30 mouse cellular contexts compared by ENCODE assay signal in the genomic region with DNA sequence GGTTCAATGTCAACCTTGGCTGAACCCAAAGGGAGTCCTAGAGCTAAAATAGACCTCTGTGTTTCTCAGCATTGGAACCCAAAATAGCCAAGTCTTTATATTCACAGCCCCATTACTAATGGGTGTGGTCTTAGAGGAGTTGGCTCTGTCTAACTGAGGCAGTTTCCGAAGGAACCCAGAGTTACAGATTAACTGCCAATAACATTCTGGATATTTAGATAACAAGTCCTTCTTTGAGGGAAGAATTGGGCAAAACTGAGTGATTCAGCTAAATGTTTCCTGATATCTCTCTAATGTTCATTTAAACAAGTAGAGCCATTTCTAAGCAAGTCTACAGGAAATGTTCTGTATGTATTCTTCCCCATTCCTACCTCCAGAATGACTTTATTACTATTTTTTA.
A peak's percentile ranks its signal among the peaks of the same experiment; 100 is the strongest.
DNase-seq lines count a peak whose midpoint lies in the region; ATAC-seq and TF ChIP-seq lines count a peak whose summit lies in the region.
"Had no signal": no experiment of that assay in that cellular context is flagged by ENCODE, and none has a peak within 500 bp of the region (broad histone marks: within the 10 kb centered on the region; RNA-seq: fewer than 3 reads in every experiment).

No protein-coding gene starts in this region.

- H3K4me2 ChIP-seq in liver, embryonic 13.5 days = no peak overlapping the region
- no peak overlapping the region for H3K4me2 ChIP-seq in liver, embryonic 14.5 days (ENCODE audit: low read depth)
- H3K4me2 ChIP-seq: embryonic facial prominence, embryonic 13.5 days; forebrain, embryonic 12.5 days; forebrain, embryonic 15.5 days; heart, embryonic 12.5 days; heart, embryonic 15.5 days; hindbrain, embryonic 13.5 days had no signal

- no peak for TF ChIP-seq EP300 in liver, embryonic 14.5 days (IDR thresholded peaks at IDR 0.05; ENCODE audit: low read depth)

- no peaks in the 10 kb centered on the region for H3K36me3 ChIP-seq in liver, embryonic 13.5 days
- no peaks in the 10 kb centered on the region for H3K36me3 ChIP-seq in liver, embryonic 14.5 days (replicated peaks; ENCODE audit: control insufficient read depth, insufficient read depth, low read depth)
- H3K36me3 ChIP-seq: embryonic facial prominence, embryonic 10.5 days; embryonic facial prominence, embryonic 13.5 days; forebrain, embryonic 12.5 days; forebrain, embryonic 15.5 days; G1E; heart, embryonic 12.5 days; heart, embryonic 15.5 days; hindbrain, embryonic 10.5 days; hindbrain, embryonic 13.5 days had no signal

- no peaks in the 10 kb centered on the region for H3K9me3 ChIP-seq in liver, embryonic 13.5 days (replicated peaks)
- H3K9me3 ChIP-seq in liver, embryonic 14.5 days (ENCODE audit: control insufficient read depth, low read length) = no peaks in the 10 kb centered on the region
- H3K9me3 ChIP-seq: embryonic facial prominence, embryonic 10.5 days; embryonic facial prominence, embryonic 13.5 days; forebrain, embryonic 12.5 days; forebrain, embryonic 15.5 days; G1E; heart, embryonic 12.5 days; heart, embryonic 15.5 days; hindbrain, embryonic 10.5 days; hindbrain, embryonic 13.5 days had no signal

- no peak overlapping the region for H3K27ac ChIP-seq in liver, embryonic 13.5 days
- no peak overlapping the region for H3K27ac ChIP-seq in liver, embryonic 14.5 days
- H3K27ac ChIP-seq: embryonic facial prominence, embryonic 10.5 days; embryonic facial prominence, embryonic 13.5 days; forebrain, embryonic 12.5 days; forebrain, embryonic 15.5 days; heart, embryonic 15.5 days; hindbrain, embryonic 10.5 days; hindbrain, embryonic 13.5 days had no signal

- intact Hi-C loops in left cerebral cortex, postnatal 14 days (cut with DNase I) = no loop called here

- H3K9ac ChIP-seq in liver, embryonic 13.5 days = no peak overlapping the region
- H3K9ac ChIP-seq in liver, embryonic 14.5 days (replicated peaks) = no peak overlapping the region
- H3K9ac ChIP-seq: embryonic facial prominence, embryonic 13.5 days; forebrain, embryonic 12.5 days; forebrain, embryonic 15.5 days; heart, embryonic 12.5 days; heart, embryonic 15.5 days; hindbrain, embryonic 13.5 days had no signal

- no peak for TF ChIP-seq CTCF in liver, embryonic 14.5 days (IDR thresholded peaks at IDR 0.05; ENCODE audit: low read depth)

- no peak overlapping the region for H3K4me3 ChIP-seq in liver, embryonic 13.5 days (replicated peaks)
- no peak overlapping the region for H3K4me3 ChIP-seq in liver, embryonic 14.5 days (ENCODE audit: insufficient read depth in 1 of 2, low read depth in 2 of 2, low read length in 2 of 2)
- H3K4me3 ChIP-seq: embryonic facial prominence, embryonic 10.5 days; embryonic facial prominence, embryonic 13.5 days; erythroblast, embryonic 14.5 days; forebrain, embryonic 12.5 days; forebrain, embryonic 15.5 days; heart, embryonic 12.5 days; heart, embryonic 15.5 days; hindbrain, embryonic 10.5 days; hindbrain, embryonic 13.5 days had no signal

- no peaks in the 10 kb centered on the region for H3K4me1 ChIP-seq in liver, embryonic 13.5 days (replicated peaks)
- no peaks in the 10 kb centered on the region for H3K4me1 ChIP-seq in liver, embryonic 14.5 days (replicated peaks; ENCODE audit: control insufficient read depth in 2 of 2, insufficient read depth in 2 of 2, low read length in 1 of 2)
- H3K4me1 ChIP-seq: embryonic facial prominence, embryonic 10.5 days; embryonic facial prominence, embryonic 13.5 days; forebrain, embryonic 12.5 days; heart, embryonic 15.5 days; hindbrain, embryonic 10.5 days; hindbrain, embryonic 13.5 days had no signal

- WGBS in liver, embryonic 13.5 days (ENCODE audit: insufficient replicate concordance) = 32% methylated on average over 1 of the region's 1 CpGs
- WGBS in liver, embryonic 14.5 days (ENCODE audit: insufficient replicate concordance) = 25% methylated on average over 1 of the region's 1 CpGs

- no peaks in the 10 kb centered on the region for H3K27me3 ChIP-seq in liver, embryonic 13.5 days
- H3K27me3 ChIP-seq in liver, embryonic 14.5 days (ENCODE audit: control insufficient read depth, insufficient read depth, low read length) = no peaks in the 10 kb centered on the region
- H3K27me3 ChIP-seq: CH12.LX; embryonic facial prominence, embryonic 13.5 days; forebrain, embryonic 12.5 days; forebrain, embryonic 15.5 days; heart, embryonic 12.5 days; heart, embryonic 15.5 days; hindbrain, embryonic 13.5 days had no signal

- ATAC-seq in liver, embryonic 13.5 days (ENCODE audit: low read depth) = peak; percentile 45; the same call in 1 of the 2 replicates
- peak; percentile 37; the same call in 1 of the 2 replicates for ATAC-seq in liver, embryonic 14.5 days (ENCODE audit: insufficient read depth)
- ATAC-seq in megakaryocyte-erythroid progenitor cell, adult 5-6 weeks (replicated peaks; ENCODE audit: low FRiP score, low TSS enrichment, poor library complexity, severe bottlenecking) = peak; percentile 85
- ATAC-seq in activated CD4-positive, CD25-positive, alpha-beta regulatory T cell, adult 4 months = no peak
- ATAC-seq: forebrain, embryonic 15.5 days; hindbrain, embryonic 16.5 days had no signal

- DNase-seq in liver, embryonic 13.5 days = no peak
- DNase-seq in liver = no peak
- DNase-seq in liver, embryonic 14.5 days (ENCODE audit: low read depth in 3 of 3, low spot score in 3 of 3) = no peak
- DNase-seq in left cerebral cortex, postnatal 14 days (ENCODE audit: low spot score in 2 of 2) = no peak
- DNase-seq: adrenal gland, postnatal 10 days; adrenal gland, postnatal 36 days; B cell, adult 2 months; cerebellum, adult 11 months; cerebellum, adult 2 months; cerebellum, adult 9-11 months; cerebellum, postnatal 25 days; embryo, embryonic 11 days; gastrocnemius, postnatal 25 days; heart, adult 18-20 months; heart, postnatal 10 days; heart, postnatal 36 days had no signal
